Mouse (Mus musculus) liver, embryonic 16.5 days (tissue): ENCODE results near the gene Bnip2. TPM values are rescaled to one million over a fixed set of nuclear protein-coding genes. Genes with fewer than 3 reads are reported as not detected.

Source experiments
- ATAC-seq: fragments of 200-750 bp; cut with Nextera tagmentation; 2 replicates; pipeline ENCODE4 v1.8.0; 2017; ENCODE audit warnings: low read depth, mild to moderate bottlenecking, moderate number of reproducible peaks, moderate library complexity
- H3K27ac ChIP-seq: fragments of 300-500 bp; sonication (generic); 2 replicates; pipeline ENCODE4 v1.5.1; 2014; ENCODE audit warnings: mild to moderate bottlenecking, low read length
- H3K27me3 ChIP-seq: fragments of 300-500 bp; sonication (generic); 2 replicates; pipeline ENCODE4 v1.6.1; 2014; ENCODE audit warnings: low read depth, low read length, mixed read lengths; ENCODE audit not compliant: control insufficient read depth, insufficient read depth
- H3K36me3 ChIP-seq: fragments of 300-500 bp; sonication (generic); 2 replicates; pipeline ENCODE4 v1.6.1; 2014; ENCODE audit warnings: mild to moderate bottlenecking; ENCODE audit not compliant: control insufficient read depth, insufficient read depth
- H3K4me1 ChIP-seq: fragments of 300-500 bp; sonication (generic); 2 replicates; pipeline ENCODE4 v1.6.1; 2014; ENCODE audit warnings: low read depth, low read length, mixed read lengths; ENCODE audit not compliant: control insufficient read depth
- H3K4me2 ChIP-seq: fragments of 300-500 bp; sonication (generic); 2 replicates; pipeline ENCODE4 v1.6.1; 2014; ENCODE audit warnings: low read depth, low read length, mixed read lengths
- H3K4me3 ChIP-seq: fragments of 300-500 bp; sonication (generic); 2 replicates; pipeline ENCODE4 v1.5.1; 2014; ENCODE audit warnings: low read depth, mild to moderate bottlenecking, low read length
- H3K9ac ChIP-seq: fragments of 300-500 bp; sonication (generic); 2 replicates; pipeline ENCODE4 v1.6.1; 2014; ENCODE audit warnings: low read depth, low read length
- H3K9me3 ChIP-seq: fragments of 300-500 bp; sonication (generic); replicated peaks from 2 replicates; pipeline ENCODE4 v1.6.1; 2016; ENCODE audit warnings: low read length; ENCODE audit not compliant: control insufficient read depth
- WGBS: fragments of 180-500 bp; shearing (Covaris S2); extraction: QIAGEN DNeasy Blood & Tissue Kit; methylation state at CpG from one replicate; pipeline ENCODE4 v1.1.7; 2014; ENCODE audit not compliant: insufficient replicate concordance; 5-methylcytosine and 5-hydroxymethylcytosine counted together
- polyA plus RNA-seq: library from polyadenylated mRNA; unstranded; fragments of >200 nt; fragmentation: Nextera tagmentation; extraction: Ambion mirVana; gene quantifications from 2 replicates; pipeline ENCODE4 v1.2.1, GENCODE M21; 2015

Gene Bnip2
- 42.3 and 43.3 TPM in 2 replicates for polyA plus RNA-seq

DNA sequence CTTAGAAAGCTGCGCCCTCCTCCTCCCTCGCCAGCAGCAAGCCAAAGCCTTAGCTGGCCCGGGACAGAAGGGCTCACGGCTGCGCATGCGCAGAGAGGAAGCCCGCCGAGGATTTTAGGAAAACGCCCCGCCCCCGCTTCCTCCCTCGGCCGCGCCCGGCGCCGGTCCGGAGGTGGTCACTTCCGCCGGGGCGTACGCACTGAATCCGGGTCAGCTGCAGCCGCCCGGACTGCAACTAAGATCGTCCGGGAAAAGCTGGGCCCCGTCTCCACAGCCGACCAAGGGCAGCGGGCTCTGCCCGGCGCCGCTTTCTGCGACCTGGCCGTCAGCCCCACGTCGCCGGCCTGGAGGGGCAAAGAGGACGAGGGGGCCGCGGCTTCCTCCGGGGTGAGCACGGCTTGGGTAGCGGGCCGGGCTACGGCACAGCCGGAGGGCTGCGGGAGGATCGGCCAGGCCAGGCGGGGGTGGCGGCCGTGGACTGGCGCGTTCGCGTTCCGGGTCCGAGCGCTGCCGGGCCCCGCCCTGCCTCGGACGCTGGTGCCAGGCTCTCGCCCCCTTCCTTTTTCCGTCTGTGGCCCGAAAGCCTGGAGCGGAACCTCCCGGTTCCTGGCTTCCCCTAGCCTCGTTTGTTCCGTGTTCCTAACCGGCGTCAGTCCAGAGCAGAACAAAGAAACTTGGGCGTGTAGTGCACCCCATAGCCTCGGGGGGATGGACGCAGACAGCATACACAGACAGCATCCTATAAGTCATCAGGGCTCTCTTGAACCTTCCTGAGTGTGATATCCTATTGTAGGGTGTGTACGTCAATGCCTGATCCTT, at the start of gene Bnip2:
TSS of gene Bnip2 (plus strand) at position 164 of the 819 bp plus-strand sequence.
- H3K9ac ChIP-seq, result peak within 1 kb of the TSS; percentile 100
- H3K4me2 ChIP-seq, result peak within 1 kb of the TSS; percentile 63
- peaks cover 2% of the 10 kb centered on the region for H3K36me3 ChIP-seq
- H3K4me3 ChIP-seq, result peak within 1 kb of the TSS; percentile 100
- no peaks in the 10 kb centered on the region; the same call in 1 of the 2 replicates for H3K27me3 ChIP-seq
- H3K4me1 ChIP-seq, result peaks cover 33% of the 10 kb centered on the region
- H3K9me3 ChIP-seq, result no peaks in the 10 kb centered on the region
- under 1% methylated on average over 76 of the region's 76 CpGs for whole genome bisulfite sequencing
- peak; percentile 91 for ATAC-seq
- H3K27ac ChIP-seq, result peak within 1 kb of the TSS; percentile 96

DNA sequence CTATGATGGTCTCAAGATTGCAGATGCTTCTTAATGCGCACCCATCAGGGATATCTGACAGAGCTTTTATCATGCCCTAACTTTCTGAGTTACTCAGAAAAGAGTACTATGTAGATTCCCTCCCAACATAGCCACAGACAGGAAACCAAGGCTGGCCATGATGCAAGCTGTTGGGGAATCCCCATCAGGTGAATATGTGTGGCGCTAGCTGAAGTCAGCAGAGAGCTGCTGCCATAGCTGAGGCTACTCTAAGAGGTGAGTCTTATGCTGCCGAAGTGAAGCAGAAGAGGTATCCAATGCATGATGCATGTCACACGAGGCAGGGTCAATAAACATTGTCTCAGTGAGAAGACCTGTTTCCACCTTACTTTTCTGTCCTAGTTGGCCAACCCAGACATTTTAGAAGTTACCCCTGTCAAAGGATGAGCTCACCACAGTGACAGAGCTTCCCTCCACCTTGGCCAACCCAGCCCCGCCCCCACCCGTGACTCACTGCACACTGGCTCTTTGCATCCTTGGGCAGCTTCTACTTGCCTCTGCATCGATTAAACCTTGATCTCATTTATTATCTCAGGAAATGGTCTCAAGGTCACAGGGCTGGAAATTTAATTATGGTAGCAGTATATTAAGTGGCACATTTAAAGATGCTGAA, 48.3 kb upstream of the Bnip2 start:
- ATAC-seq, result no peak
- WGBS, result 61% methylated on average over 7 of the region's 7 CpGs
- Histone ChIP-seq H3K9me3 (no peaks in the 10 kb centered on the region), H3K9ac (no peak overlapping the region), H3K4me2 (no peak overlapping the region), H3K27ac (no peak overlapping the region), H3K36me3 (no peaks in the 10 kb centered on the region), H3K4me3 (no peak overlapping the region), H3K27me3 (no peaks in the 10 kb centered on the region), H3K4me1 (no peaks in the 10 kb centered on the region)

DNA sequence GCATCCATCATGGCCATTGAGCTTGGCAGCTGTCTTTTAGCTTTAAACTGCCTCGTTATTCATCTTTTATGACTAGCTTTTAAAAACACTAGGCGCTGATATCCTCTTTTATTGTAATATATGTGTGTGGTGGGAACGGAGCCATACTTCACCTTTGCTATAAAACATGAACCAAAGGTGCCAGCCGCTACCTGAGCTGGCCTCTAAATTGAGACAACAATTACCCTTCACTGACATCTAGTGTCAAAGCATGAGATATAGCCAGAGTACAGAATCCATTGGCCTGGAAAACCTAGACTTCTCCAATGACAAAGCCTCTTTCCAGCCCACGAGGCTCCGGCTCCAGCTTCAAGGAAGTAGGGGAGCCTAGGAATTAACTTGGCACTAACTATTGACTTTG, 47.7 kb upstream of the Bnip2 start:
- ATAC-seq, result no peak
- H3K9ac ChIP-seq, result no peak overlapping the region
- H3K36me3 ChIP-seq, result no peaks in the 10 kb centered on the region
- H3K27me3 ChIP-seq, result no peaks in the 10 kb centered on the region
- H3K4me2 ChIP-seq, result no peak overlapping the region
- 63% methylated on average over 6 of the region's 6 CpGs for WGBS
- H3K4me1 ChIP-seq, result no peaks in the 10 kb centered on the region
- no peaks in the 10 kb centered on the region for H3K9me3 ChIP-seq
- no peak overlapping the region for H3K4me3 ChIP-seq
- H3K27ac ChIP-seq, result no peak overlapping the region

DNA sequence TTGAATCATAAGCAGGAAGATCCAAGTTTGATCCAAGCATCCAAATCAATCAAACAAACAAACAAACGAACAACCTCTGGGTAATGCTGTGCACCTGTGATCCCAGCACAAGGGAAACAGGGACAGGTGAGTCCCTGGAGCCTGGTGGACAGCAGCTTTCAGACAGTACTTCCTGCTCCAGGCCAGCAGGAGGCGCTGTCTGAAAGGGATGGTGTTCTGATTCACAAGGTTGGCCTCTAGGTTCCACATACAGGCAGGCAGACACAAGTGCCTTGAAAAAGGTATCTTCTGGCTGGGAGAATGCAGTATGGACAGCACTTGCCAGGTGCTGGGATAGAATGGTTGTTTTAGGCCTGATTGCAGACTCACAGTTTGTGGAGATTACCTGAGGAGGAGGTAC, 40.3 kb upstream of the Bnip2 start:
- H3K27me3 ChIP-seq, result no peaks in the 10 kb centered on the region
- no peaks in the 10 kb centered on the region for H3K9me3 ChIP-seq
- no peak overlapping the region for H3K9ac ChIP-seq
- H3K4me1 ChIP-seq, result no peaks in the 10 kb centered on the region
- no peak for ATAC-seq
- WGBS, result 4% methylated on average over 2 of the region's 2 CpGs
- H3K36me3 ChIP-seq, result no peaks in the 10 kb centered on the region
- no peak overlapping the region for H3K27ac ChIP-seq
- H3K4me3 ChIP-seq, result no peak overlapping the region
- H3K4me2 ChIP-seq, result no peak overlapping the region

DNA sequence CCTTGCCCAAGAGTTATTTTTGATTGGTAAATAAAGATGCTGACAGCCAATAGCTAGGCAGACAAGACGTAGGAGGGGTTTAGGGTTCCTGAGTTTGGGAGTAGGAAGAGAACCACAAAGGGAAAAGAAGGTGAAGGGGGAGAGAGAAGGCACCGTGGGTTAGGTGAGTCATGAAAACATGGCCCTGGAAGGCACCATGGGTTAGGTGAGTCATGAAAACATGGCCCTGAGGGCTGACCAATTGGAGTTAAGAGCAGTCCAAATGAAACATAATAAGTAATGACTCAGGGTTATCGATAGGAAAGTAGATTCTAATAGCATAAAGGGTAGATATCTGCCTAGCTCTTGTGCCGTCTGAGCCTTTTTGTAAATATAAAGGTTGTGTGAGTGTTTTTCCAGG, 39.6 kb upstream of the Bnip2 start:
- Histone ChIP-seq H3K27ac (no peak overlapping the region), H3K4me2 (no peak overlapping the region), H3K9ac (no peak overlapping the region), H3K9me3 (no peaks in the 10 kb centered on the region), H3K27me3 (no peaks in the 10 kb centered on the region), H3K4me1 (no peaks in the 10 kb centered on the region), H3K36me3 (no peaks in the 10 kb centered on the region), H3K4me3 (no peak overlapping the region)
- ATAC-seq, result no peak
- WGBS, result 55% methylated on average over 4 of the region's 4 CpGs

DNA sequence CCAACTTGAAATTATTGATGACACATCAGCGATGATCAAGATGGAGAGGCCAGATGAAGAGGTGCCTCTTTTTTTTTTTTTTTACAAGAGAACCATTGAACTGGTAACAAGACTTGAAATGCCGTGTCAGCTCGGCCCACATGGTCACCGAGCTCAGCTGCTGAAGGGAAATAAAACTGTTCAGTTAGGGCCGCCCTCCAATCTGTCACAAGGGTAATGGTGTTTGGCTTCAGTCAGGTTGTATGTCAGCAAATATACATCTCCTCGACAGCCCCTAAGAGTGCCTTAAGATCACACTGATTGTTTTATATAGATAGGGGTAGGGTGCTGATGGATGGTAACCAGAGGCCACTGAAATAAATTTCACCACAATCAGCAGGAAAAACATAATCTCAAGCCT, 28.3 kb upstream of the Bnip2 start:
- Histone ChIP-seq H3K27me3 (no peaks in the 10 kb centered on the region), H3K36me3 (no peaks in the 10 kb centered on the region), H3K27ac (no peak overlapping the region), H3K4me1 (no peaks in the 10 kb centered on the region), H3K9me3 (no peaks in the 10 kb centered on the region), H3K4me2 (no peak overlapping the region), H3K4me3 (no peak overlapping the region), H3K9ac (no peak overlapping the region)
- ATAC-seq, result no peak
- 65% methylated on average over 6 of the region's 6 CpGs for WGBS

DNA sequence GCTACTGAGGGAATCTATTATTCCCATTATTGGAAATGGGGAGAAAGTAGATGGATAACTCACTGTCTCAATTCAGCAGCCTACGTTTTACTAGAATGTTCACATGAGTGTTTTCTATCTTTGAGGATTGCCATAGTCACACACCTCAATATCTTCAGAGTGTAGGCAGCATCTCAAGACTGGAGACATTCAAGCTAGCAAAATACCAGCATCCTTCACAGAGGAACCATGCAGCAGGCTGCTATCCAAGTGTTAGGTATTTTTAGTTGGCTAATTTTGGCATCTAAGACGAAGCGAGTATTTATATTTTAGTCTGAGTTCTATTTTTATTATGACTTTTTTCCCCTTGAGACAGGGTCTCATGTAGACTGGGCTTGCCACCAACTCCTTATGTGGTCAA, 24.9 kb upstream of the Bnip2 start:
- 44% methylated on average over 3 of the region's 3 CpGs for WGBS
- ATAC-seq, result no peak

DNA sequence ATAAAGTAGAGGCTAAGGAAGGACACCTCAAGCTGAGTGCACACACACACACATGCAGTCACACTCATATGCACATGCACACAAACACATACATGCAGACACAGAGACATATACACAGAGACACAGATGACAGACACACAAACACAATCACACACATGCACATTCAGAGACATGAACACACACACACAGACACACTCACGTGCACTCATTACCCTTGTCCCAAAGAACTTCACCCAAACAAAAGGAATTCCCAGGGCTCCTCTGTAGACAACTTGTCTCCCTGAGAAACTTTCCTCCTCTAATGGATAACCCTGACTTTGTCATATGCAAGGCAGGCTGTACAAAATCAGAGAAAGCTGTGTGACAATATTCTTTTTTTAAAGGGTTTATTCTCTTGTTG, 3.7 kb upstream of the Bnip2 start:
- Histone ChIP-seq H3K4me3 (no peak overlapping the region), H3K27ac (no peak overlapping the region), H3K4me1 (peaks cover 8% of the 10 kb centered on the region), H3K9me3 (no peaks in the 10 kb centered on the region), H3K9ac (no peak overlapping the region), H3K4me2 (no peak overlapping the region), H3K36me3 (no peaks in the 10 kb centered on the region), H3K27me3 (no peaks in the 10 kb centered on the region; the same call in 1 of the 2 replicates)
- 37% methylated on average over 1 of the region's 1 CpGs for WGBS
- no peak for ATAC-seq

More for the DNA sequence above, 24.9 kb upstream of the Bnip2 start:
- no peak overlapping the region for H3K9ac ChIP-seq
- H3K9me3 ChIP-seq, result no peaks in the 10 kb centered on the region
- H3K4me3 ChIP-seq, result no peak overlapping the region
- H3K27ac ChIP-seq, result no peak overlapping the region
- H3K36me3 ChIP-seq, result no peaks in the 10 kb centered on the region
- no peaks in the 10 kb centered on the region for H3K4me1 ChIP-seq
- no peaks in the 10 kb centered on the region for H3K27me3 ChIP-seq
- H3K4me2 ChIP-seq, result no peak overlapping the region

DNA sequence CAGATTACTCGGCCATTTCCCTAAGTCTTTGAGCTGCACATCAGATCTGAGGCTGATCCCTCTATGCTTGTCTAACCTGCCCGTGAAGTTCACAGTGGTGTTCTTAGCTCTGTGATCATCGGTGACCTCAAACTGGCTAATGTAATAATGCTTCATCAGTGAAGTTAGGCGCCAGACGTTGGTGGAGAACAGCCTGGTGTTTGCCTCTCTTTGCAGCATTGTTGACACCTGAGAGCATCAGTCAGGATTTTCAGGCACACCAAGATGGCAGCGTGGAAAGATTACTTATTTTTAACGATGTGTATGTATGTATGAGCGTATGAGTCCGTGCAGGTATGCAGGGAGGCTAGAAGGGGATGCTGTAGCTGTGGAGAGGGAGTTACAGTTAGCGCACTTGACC, 3.2 kb upstream of the Bnip2 start:
- WGBS, result 63% methylated on average over 10 of the region's 10 CpGs
- Histone ChIP-seq H3K9me3 (no peaks in the 10 kb centered on the region), H3K9ac (no peak overlapping the region), H3K4me2 (no peak overlapping the region), H3K27me3 (no peaks in the 10 kb centered on the region; the same call in 1 of the 2 replicates), H3K4me1 (peaks cover 13% of the 10 kb centered on the region), H3K27ac (no peak overlapping the region), H3K4me3 (no peak overlapping the region), H3K36me3 (no peaks in the 10 kb centered on the region)
- no peak for ATAC-seq
